Comparison of ENCODE assay signal across 31 mouse cellular contexts in the genomic region with DNA sequence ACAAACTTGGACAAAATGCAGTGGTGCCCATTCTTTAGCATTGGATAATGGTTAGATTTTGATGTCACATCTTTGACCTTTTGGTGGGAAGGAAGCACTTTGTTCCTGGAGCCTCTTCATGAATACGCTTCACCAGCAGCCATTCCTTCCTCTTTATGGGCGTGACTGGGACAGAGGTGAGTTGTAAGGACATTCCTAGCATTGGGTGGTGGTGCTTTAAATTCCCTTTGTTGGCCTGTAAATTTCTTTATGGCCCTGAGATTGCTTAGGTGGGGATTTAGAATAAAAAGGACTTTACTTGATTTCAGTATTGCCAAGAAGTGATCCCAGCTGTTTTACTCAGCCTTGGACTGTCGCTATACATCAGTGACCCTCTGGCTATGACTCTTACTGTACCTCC. TPM values are rescaled to one million over a fixed set of nuclear protein-coding genes. Genes with fewer than 3 reads are reported as not detected.
DNase-seq lines count a peak whose midpoint lies in the region; ATAC-seq and TF ChIP-seq lines count a peak whose summit lies in the region.
"Had no signal": no experiment of that assay in that cellular context is flagged by ENCODE, and none has a peak within 500 bp of the region (broad histone marks: within the 10 kb centered on the region; RNA-seq: fewer than 3 reads in every experiment).

No protein-coding gene starts in this region.

- no peaks in the 10 kb centered on the region for H3K9me3 ChIP-seq in intestine, postnatal 0 days (ENCODE audit: control insufficient read depth)
- H3K9me3 ChIP-seq in intestine, embryonic 16.5 days (ENCODE audit: control insufficient read depth, low read length), result no peaks in the 10 kb centered on the region
- H3K9me3 ChIP-seq: embryonic facial prominence, embryonic 13.5 days; embryonic facial prominence, embryonic 15.5 days; forebrain, embryonic 10.5 days; forebrain, embryonic 12.5 days; G1E had no signal

- H3K36me3 ChIP-seq in intestine, postnatal 0 days (ENCODE audit: control insufficient read depth, insufficient read depth), result no peaks in the 10 kb centered on the region
- H3K36me3 ChIP-seq in intestine, embryonic 16.5 days (ENCODE audit: control insufficient read depth, insufficient read depth, low read length), result no peaks in the 10 kb centered on the region
- H3K36me3 ChIP-seq in small intestine, adult 2 months (ENCODE audit: control insufficient read depth, insufficient read depth, low read length), result no peaks in the 10 kb centered on the region
- H3K36me3 ChIP-seq: embryonic facial prominence, embryonic 13.5 days; embryonic facial prominence, embryonic 15.5 days; forebrain, embryonic 10.5 days; forebrain, embryonic 12.5 days had no signal

- TF ChIP-seq POLR2A in small intestine, adult 2 months (IDR thresholded peaks at IDR 0.05; ENCODE audit: low read depth, low read length), result no peak

- no peak for TF ChIP-seq CTCF in intestine, postnatal 0 days (IDR thresholded peaks at IDR 0.05; ENCODE audit: low read depth)
- TF ChIP-seq CTCF in small intestine, adult 2 months (IDR thresholded peaks at IDR 0.05; ENCODE audit: extremely low read depth, insufficient read length, insufficient replicate concordance, low read depth, low read length), result no peak
- TF ChIP-seq CTCF in left cerebral cortex, adult 2 months (IDR thresholded peaks at IDR 0.05), result no peak

- no peaks in the 10 kb centered on the region for H3K27me3 ChIP-seq in intestine, postnatal 0 days (replicated peaks; ENCODE audit: control insufficient read depth, insufficient read depth, low read length)
- no peaks in the 10 kb centered on the region for H3K27me3 ChIP-seq in intestine, embryonic 16.5 days (replicated peaks; ENCODE audit: control insufficient read depth, insufficient read depth, low read length)
- H3K27me3 ChIP-seq in small intestine, adult 2 months (ENCODE audit: control insufficient read depth, insufficient read depth, low read length), result no peaks in the 10 kb centered on the region
- H3K27me3 ChIP-seq: CH12.LX; embryonic facial prominence, embryonic 15.5 days; forebrain, embryonic 12.5 days had no signal

- DNase-seq in R1 (ENCODE audit: low read depth, low spot score), result peak; percentile 69
- DNase-seq in left cerebral cortex, adult 2 months (ENCODE audit: extremely low spot score in 1 of 2, low spot score in 2 of 2), result no peak
- no peak for DNase-seq in kidney, postnatal 25 days
- DNase-seq in urinary bladder, adult 2 months (ENCODE audit: low spot score), result no peak
- DNase-seq: adrenal gland, adult 8-10 months; adrenal gland, postnatal 14 days; adrenal gland, postnatal 36 days; B cell, adult 2 months; cerebellum, adult 11 months; cerebellum, adult 18-20 months; cerebellum, adult 8-10 months; cerebellum, adult 9-11 months; cerebellum, postnatal 14 days; cerebellum, postnatal 36 days; embryo, embryonic 11 days had no signal

- WGBS in intestine, postnatal 0 days, result 56% methylated on average over 3 of the region's 3 CpGs
- 53% methylated on average over 3 of the region's 3 CpGs for WGBS in intestine, embryonic 16.5 days
- 44% methylated on average over 3 of the region's 3 CpGs for WGBS in small intestine, adult 2 months

- intact Hi-C loops in left cerebral cortex, adult 2 months (cut with DNase I), result loop anchor here (10.0 kb wide), 1 partner anchor 324 kb away; no protein-coding TSS in a partner anchor

- no peak for ATAC-seq in intestine, postnatal 0 days
- no peak for ATAC-seq in intestine, embryonic 16.5 days
- ATAC-seq: activated CD4-positive, CD25-positive, alpha-beta regulatory T cell, adult 4 months; CD4-positive, CD25-positive, alpha-beta regulatory T cell, adult 4 months; forebrain, embryonic 14.5 days; forebrain, embryonic 16.5 days; Patski had no signal

- 0 out of 2 replicates have a peak, but pooled peaks cover 2% of the 10 kb centered on the region for H3K4me1 ChIP-seq in intestine, postnatal 0 days (replicated peaks; ENCODE audit: control insufficient read depth, insufficient read depth, low read length)
- H3K4me1 ChIP-seq in intestine, embryonic 16.5 days (ENCODE audit: control insufficient read depth, insufficient read depth, low read length), result no peaks in the 10 kb centered on the region
- H3K4me1 ChIP-seq in brown adipose tissue, adult 24 weeks (ENCODE audit: control insufficient read depth, insufficient read depth, insufficient read length, low read length), result peaks cover 14% of the 10 kb centered on the region
- peaks cover 17% of the 10 kb centered on the region; the same call in 1 of the 2 replicates for H3K4me1 ChIP-seq in small intestine, adult 2 months (ENCODE audit: control insufficient read depth, insufficient read depth, insufficient read length, low read length)
- H3K4me1 ChIP-seq: embryonic facial prominence, embryonic 13.5 days; embryonic facial prominence, embryonic 15.5 days; forebrain, embryonic 10.5 days; forebrain, embryonic 12.5 days had no signal

- peak overlapping the region; percentile 9; the same call in 1 of the 2 replicates for H3K4me2 ChIP-seq in intestine, postnatal 0 days (replicated peaks; ENCODE audit: low read depth)
- H3K4me2 ChIP-seq in intestine, embryonic 16.5 days (ENCODE audit: low read depth, low read length), result no peak overlapping the region
- H3K4me2 ChIP-seq: embryonic facial prominence, embryonic 13.5 days; embryonic facial prominence, embryonic 15.5 days; forebrain, embryonic 12.5 days had no signal

- no peak overlapping the region for H3K4me3 ChIP-seq in intestine, postnatal 0 days (ENCODE audit: low read depth, low read length)
- H3K4me3 ChIP-seq in intestine, embryonic 16.5 days (ENCODE audit: low read length), result no peak overlapping the region
- no peak overlapping the region for H3K4me3 ChIP-seq in brown adipose tissue, adult 24 weeks (ENCODE audit: insufficient read depth, low read depth, low read length)
- H3K4me3 ChIP-seq in small intestine, adult 2 months (ENCODE audit: low read depth, low read length), result no peak overlapping the region
- no peak overlapping the region for H3K4me3 ChIP-seq in left cerebral cortex, adult 2 months
- H3K4me3 ChIP-seq: embryonic facial prominence, embryonic 13.5 days; embryonic facial prominence, embryonic 15.5 days; erythroblast, embryonic 14.5 days; forebrain, embryonic 10.5 days; forebrain, embryonic 12.5 days had no signal

- H3K9ac ChIP-seq in intestine, postnatal 0 days (ENCODE audit: low read depth, low read length), result no peak overlapping the region
- no peak overlapping the region for H3K9ac ChIP-seq in intestine, embryonic 16.5 days (ENCODE audit: low read depth, low read length)
- H3K9ac ChIP-seq: embryonic facial prominence, embryonic 13.5 days; embryonic facial prominence, embryonic 15.5 days; forebrain, embryonic 12.5 days had no signal

- no peak overlapping the region for H3K27ac ChIP-seq in intestine, postnatal 0 days (ENCODE audit: low read depth, low read length)
- no peak overlapping the region for H3K27ac ChIP-seq in intestine, embryonic 16.5 days (ENCODE audit: low read length)
- H3K27ac ChIP-seq in brown adipose tissue, adult 24 weeks (replicated peaks; ENCODE audit: low read depth, low read length), result 0 out of 2 replicates have a peak overlapping the region, but pooled peaks have one; percentile 6
- H3K27ac ChIP-seq in small intestine, adult 2 months (ENCODE audit: insufficient read depth, low read depth, low read length), result peak overlapping the region; percentile 80
- H3K27ac ChIP-seq in left cerebral cortex, adult 2 months, result no peak overlapping the region
- H3K27ac ChIP-seq: embryonic facial prominence, embryonic 13.5 days; embryonic facial prominence, embryonic 15.5 days; forebrain, embryonic 10.5 days; forebrain, embryonic 12.5 days had no signal

RNA-seq across cellular contexts. Expression of a gene that starts 8.3 kb away (rescaled TPM):
- 17.8 and 18.0 TPM in 2 replicates for polyA plus RNA-seq in intestine, postnatal 0 days (2015; fragmentation: Nextera tagmentation; extraction: Ambion mirVana)
- polyA plus RNA-seq in intestine, embryonic 16.5 days (2015; fragmentation: Nextera tagmentation; extraction: Ambion mirVana), result 13.3 and 15.2 TPM in 2 replicates
- polyA plus RNA-seq in brown adipose tissue, adult 24 weeks (2012; ENCODE audit: insufficient read depth, insufficient read length, missing spikeins), result 17.9 and 20.1 TPM in 2 replicates
- polyA plus RNA-seq in small intestine, adult 2 months (2012; rRNA removed), result 0.83 and 2.6 TPM in 2 replicates
- total RNA-seq in left cerebral cortex, adult 2 months (2021), result 1 to 10 TPM; 6.0 to 7.8 TPM
- 7.8 and 8.9 TPM in 2 replicates for polyA plus RNA-seq in urinary bladder, adult 2 months (2012; rRNA removed)
- polyA plus RNA-seq: erythroblast, embryonic 14.5 days had no signal

Comparison
In these comparisons a context has a peak if more than half of its experiments do, and no peak if none do; other contexts are left out.
1. H3K27ac ChIP-seq: peak in brown adipose tissue, adult 24 weeks (single experiment) and small intestine, adult 2 months (single experiment); none in intestine, postnatal 0 days (single experiment), intestine, embryonic 16.5 days (single experiment) and left cerebral cortex, adult 2 months (single experiment).